Mouse (Mus musculus) kidney, adult 9 months (tissue): ENCODE data around the gene Kalrn.

Source experiments
- DNase-seq: peaks from one replicate; pipeline ENCODE4 v3.0.0; 2022

Gene Kalrn

DNA sequence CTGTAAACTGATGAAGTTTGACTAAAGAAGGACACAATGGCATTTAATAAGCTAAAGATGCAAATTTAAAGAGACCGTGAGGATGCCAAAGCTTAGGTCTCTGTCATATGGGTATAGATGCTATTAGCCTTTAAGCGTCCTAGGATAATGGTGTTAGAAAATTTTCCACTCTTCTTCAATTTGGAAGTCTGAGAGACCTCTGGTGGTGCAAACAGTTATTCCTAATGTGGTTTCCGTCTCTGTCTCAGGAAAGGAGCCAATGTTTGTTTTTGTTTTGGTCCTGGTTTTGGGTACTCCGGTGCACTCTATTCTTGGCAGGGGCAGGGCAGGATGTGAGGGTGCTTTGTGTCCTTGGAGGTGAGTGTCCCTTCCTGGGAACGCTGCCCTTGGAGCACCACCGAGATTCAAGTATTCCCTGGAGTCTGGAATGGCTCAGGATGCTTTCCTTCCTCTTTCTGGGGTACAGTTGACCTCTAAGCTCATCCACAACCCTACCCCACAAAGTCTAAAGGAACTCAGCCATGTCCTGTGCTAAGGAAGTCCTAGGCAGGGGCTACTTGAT lies 646.0 kb downstream of the Kalrn start:
- peak; percentile 74 for DNase-seq

DNA sequence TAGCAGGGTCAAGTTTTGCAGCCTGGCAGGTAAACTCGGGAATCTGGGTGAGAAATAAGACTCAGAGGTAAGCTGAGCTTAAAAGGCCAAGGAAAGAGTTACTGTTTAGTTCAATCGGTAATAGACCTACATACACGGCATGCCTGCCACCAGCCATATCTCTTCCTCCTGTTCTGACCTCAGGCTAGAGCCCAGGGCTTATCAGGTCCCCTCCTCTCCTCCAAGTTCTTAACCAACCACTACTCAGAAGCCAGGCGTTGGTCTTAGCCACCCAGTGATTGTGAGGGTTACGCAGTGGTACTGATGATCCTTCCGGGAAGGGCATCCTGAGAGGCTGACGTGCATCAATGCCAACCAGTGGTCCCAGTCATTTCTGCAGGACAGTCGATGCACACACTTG lies 649.6 kb downstream of the Kalrn start:
- no peak for DNase-seq

DNA sequence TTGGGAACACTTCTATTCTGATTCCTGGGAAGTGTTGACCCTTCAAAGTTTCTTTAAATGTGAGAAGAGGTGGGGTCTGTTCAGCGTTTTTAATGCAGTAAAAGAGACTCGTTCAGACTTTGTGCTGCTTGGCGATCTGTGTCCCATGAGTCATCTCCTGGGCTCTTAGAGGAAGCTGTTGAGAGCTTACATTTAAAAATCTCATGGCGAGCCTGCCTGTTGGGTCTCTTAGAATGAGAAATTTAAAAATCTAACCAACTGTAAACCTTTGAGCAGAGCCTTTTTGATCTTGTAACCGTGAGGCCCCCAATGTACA lies 650.4 kb downstream of the Kalrn start:
- no peak for DNase-seq

DNA sequence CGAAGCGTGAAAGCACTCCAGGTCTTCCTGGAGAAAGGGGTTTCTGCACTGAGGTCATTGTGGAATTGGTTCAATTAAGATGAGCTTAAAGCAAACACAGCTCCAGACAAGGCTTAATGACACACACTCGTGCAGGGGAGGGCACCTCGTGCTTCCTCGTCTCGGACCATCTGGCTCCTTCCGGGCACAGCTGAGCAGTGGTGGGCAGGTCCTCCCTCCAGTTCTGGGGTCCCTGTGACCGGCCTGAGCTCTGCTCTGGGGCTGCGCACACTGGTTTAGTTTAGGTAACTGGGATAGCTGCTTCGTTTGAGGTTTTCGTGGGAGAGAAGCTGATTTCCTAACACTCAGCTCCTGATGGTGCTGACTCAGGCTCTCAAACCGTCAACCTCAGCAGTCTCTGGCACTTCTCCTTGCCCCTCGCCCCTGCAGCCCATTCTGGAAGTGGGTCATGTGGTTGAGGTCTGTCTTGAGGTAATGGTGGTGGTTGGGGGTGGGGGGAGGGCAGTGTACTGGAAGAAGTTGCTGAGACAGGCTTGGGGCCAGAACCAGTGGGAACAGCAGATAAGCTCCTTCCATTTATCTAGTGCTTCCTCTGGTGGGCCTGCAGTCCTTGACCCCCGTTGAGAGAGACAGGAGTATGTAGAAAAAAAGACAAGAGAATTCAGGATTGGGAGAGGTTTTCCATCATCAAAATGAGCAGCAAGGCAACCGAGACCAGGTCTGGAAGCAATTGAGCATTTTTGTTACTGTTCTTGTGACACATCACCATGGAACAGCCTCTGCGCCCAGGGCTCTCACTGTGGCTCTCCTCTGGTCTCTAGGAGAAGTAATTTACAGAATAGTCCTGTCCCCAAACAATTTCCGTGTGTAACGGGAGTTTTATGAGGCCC lies 651.0 kb downstream of the Kalrn start:
- DNase-seq: peak; percentile 59

DNA sequence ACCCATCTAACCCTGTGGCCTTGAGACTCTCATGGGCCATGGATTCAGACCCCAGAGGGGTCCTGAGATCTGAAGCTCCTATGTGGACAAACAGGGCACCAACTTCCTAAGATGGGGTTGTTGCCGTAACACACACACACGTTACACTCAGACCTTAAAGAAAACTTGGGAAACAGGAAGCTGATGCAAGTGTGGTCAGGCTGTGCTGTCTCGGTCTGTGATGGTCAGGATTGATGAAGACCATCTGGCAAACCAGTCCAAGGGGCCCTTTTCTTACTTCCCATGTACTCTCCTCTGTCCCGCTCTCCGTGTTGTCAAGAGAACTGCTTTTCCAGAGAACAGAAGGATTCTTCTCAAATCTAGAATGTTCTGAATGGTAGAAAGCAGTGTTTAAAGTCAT lies 651.8 kb downstream of the Kalrn start:
- no peak for DNase-seq
